Mouse (Mus musculus) heart, postnatal 10 days (tissue): ENCODE measurements around the gene BC051019. TPM values are rescaled to one million over a fixed set of nuclear protein-coding genes. Genes with fewer than 3 reads are reported as not detected.

Experiments
- DNase-seq, 2 experiments: peaks; one replicate each; pipeline ENCODE4 v3.0.0; 2021
- intact Hi-C: fragments of 180-260 bp; cut with DNase I; formaldehyde crosslinking; loops from one replicate; pipeline ENCODE4 v1.15.1; 2025
- total RNA-seq, 2 experiments: library from RNA; stranded (reverse); gene quantifications; 2 replicates each; pipeline ENCODE4 v1.2.3; 2021

The BC051019 gene
- total RNA-seq, 2 experiments from 2014 or later = not detected

DNA sequence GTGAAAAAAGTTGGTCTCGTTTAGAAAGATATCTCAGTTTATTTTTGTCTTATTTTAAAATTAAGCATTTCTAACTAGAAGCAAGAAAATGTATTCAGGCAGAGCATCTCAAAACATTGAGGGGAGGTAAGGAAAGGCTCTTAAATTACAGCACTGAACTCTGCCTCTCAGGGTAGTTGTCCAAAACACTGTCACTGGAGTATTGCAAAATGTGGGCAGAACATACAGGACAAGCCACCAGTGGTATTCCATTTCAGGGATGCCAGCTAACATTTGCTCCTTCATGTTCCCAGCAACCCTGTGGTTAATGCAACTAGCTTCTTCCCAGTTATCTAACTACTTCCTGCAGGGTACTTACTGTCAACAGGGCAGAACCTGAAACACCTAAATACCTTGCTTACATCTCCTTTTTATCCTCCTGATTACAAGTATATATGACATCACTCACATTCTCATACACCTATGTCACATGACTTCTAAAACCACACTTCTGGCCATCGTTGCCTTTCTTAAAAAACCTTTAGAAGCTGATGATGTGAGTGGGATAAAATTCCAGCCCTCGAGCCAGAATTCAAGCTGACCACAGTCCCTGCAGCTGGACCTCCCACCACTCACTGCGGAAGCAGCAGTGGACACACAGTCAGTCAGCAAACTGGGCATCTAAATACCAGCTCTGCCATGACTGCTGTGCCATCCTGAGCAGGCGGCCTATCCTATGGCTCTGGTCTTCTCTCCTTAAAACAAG, 54.1 kb downstream of the BC051019 start:
- intact Hi-C loops = loop anchor here (2.0 to 5.0 kb wide), 2 partner anchors 35 to 52 kb away; no protein-coding TSS in a partner anchor
- no peak for DNase-seq

DNA sequence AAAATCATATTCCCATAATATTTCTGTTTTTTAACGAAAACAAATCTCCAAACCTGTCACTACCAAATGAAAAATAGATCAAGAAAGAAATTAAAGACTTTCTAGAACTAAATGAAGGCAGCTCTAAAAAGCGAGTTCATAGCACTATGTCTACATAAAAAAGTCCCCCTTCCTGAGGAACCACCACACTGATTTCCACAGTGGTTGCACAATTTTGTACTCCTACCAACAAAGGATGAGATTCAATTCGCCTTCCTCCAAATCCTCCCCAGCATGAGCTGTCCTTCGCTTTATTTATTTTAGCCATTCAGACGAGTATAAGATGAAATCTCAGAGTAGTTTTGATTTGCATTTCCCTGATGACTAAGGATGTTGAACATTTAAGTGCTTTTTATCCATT, 57.0 kb downstream of the BC051019 start:
- intact Hi-C loops = no loop called here

DNA sequence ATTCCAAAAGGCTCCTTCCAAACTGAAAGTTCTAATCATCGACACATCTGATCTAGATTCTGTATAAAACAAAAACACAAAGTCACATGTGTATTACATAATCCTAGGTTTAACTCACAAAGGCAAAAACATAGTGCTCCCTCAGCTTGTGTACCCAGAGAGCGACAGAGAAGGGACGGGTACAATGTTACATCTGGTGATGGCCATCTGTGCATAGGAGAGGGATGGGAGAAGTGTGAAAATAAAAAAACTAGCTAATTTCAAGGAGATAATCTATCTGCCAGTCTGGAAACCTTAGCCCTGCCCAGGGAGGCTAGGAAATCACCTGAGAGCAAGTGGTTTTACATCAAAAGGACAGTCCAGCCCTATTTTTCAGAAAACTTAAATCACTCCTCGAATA, 61.0 kb downstream of the BC051019 start:
- intact Hi-C loops = no loop called here
- no peak for DNase-seq

More for the DNA sequence above, 57.0 kb downstream of the BC051019 start:
- DNase-seq = no peak

Other genes starting within 250 kb of the BC051019 start
- under 1 TPM; 0.10 to 0.12 TPM for gene Trim66, start 215.7 kb downstream of the BC051019 start, total RNA-seq
- 100 to 1,000 TPM; 117 to 118 TPM for gene Rpl27a, start 204.7 kb downstream of the BC051019 start, total RNA-seq
- gene St5, start 20.2 kb downstream of the BC051019 start, total RNA-seq = 10 to 100 TPM; 52.6 to 58.4 TPM
- 10 to 100 TPM; 18.1 to 18.8 TPM for gene Akip1, start 20.2 kb downstream of the BC051019 start, total RNA-seq
- not detected for gene Ascl3, start 7.9 kb upstream of the BC051019 start, total RNA-seq
- 10 to 100 TPM; 36.7 to 37.7 TPM for gene Tmem9b, start 29.0 kb upstream of the BC051019 start, total RNA-seq
- gene Nrip3, start 58.2 kb upstream of the BC051019 start, total RNA-seq = under 1 TPM; 0.30 to 0.34 TPM
- 10 to 100 TPM; 14.3 to 17.2 TPM for gene Scube2, start 141.8 kb upstream of the BC051019 start, total RNA-seq
- gene Dennd5a, start 236.6 kb upstream of the BC051019 start, total RNA-seq = 100 to 1,000 TPM; 183 to 190 TPM